Mouse (Mus musculus): ENCODE measurements around the gene Kcnma1.

DNA sequence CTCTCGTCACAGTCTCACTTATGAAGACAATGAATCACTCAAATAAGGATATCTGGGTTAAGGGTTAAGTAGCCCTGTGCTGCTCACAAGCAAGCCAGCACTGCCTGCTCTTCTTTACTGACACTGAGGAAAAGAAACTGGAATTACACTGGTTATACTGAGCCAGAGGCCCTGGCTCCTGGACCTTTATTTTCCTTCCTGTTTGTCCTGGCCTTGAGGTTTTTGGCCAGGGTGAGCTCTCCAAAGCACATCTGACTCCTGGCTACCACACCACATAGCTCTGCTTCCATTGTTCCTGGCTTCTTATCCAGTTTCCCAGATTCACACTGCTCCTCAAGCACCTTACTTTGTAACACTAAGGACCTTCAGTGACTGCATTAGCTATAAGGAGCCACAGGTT lies 242.5 kb downstream of the Kcnma1 start:
- TF ChIP-seq CTCF (IDR thresholded peaks at IDR 0.05 in 2 of 3, conservative IDR thresholded peaks at IDR 0.05 in 1 of 3; ENCODE audit: control insufficient read depth in 1 of 3, insufficient read depth in 1 of 3, low read depth in 2 of 3, low read length in 3 of 3, poor library complexity in 1 of 3, severe bottlenecking in 1 of 3) (no peak), USF2 (IDR thresholded peaks at IDR 0.05; ENCODE audit: borderline replicate concordance in 1 of 2, insufficient read depth in 1 of 2, low read depth in 1 of 2, low read length in 2 of 2) (no peak), SIN3A (IDR thresholded peaks at IDR 0.05; ENCODE audit: low read length) (no peak), POLR2A (IDR thresholded peaks at IDR 0.05; ENCODE audit: control insufficient read depth in 1 of 2, insufficient read depth in 1 of 2, low read depth in 1 of 2, low read length in 2 of 2, poor library complexity in 1 of 2) (no peak)

All from MEL (cell line).